Mouse (Mus musculus) testis, postnatal 14 days (tissue): ENCODE data around the gene BC049715.
"Not testable (repeated sequence)": the region's sequence is repeated elsewhere in the genome, so short reads cannot be mapped to it uniquely, and the experiment has no call there.

Experiments used
- DNase-seq: peaks from one replicate; pipeline ENCODE4 v3.0.0; 2021; ENCODE audit warnings: low spot score

Gene BC049715

DNA sequence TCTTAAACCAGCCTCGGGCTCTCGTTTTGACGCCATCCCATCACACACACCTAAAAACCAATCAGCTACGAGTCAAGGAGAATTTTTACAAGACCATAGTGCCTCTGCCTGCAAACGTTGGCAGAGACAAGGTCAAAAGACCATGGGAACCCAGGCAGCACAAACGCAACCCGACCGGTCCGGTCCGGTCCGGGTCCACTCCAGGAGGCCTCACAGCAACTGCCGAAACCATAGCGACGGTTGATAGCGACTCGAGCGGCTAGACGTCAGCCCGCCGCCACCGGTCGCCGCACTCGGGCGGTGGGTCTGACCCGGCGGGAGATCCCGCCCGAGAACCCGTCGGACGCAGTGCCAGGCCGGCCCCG lies at the start of gene BC049715:
Gene BC049715 (plus strand): TSS at position 111 of the 365 bp plus-strand sequence.
- no peak for DNase-seq

- DNase-seq, result no peak
Observed at GRCm38 (mm10) chr6:136781377-136781986, 45.9 kb upstream of the BC049715 start, which contains the start of gene Gucy2c. Gene Gucy2c, minus strand, starts transcription at chr6:136781765.

GRCm38 (mm10) chr6:136782146-136782545 lies 45.3 kb upstream of the BC049715 start:
- DNase-seq, result no peak

DNA sequence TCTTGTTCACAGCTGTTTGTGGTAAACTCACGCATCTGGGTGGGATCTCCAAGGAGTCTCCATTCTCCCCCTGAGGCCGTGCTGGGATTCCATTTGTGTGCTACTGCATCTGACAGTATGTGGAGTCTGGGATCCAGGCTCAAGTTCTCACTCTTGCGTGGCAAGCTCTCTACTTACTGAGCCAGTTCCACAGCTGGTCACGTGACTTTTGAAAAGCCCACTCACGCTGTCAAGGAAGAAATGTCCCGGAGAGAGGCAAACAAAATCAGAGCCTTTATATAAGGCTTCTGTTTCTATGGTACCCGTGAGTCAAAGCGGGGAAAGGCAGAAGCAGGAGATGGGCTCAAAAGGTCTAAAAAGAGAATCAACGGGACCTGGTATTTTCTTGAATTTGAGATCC lies 44.7 kb upstream of the BC049715 start:
- no peak for DNase-seq

DNA sequence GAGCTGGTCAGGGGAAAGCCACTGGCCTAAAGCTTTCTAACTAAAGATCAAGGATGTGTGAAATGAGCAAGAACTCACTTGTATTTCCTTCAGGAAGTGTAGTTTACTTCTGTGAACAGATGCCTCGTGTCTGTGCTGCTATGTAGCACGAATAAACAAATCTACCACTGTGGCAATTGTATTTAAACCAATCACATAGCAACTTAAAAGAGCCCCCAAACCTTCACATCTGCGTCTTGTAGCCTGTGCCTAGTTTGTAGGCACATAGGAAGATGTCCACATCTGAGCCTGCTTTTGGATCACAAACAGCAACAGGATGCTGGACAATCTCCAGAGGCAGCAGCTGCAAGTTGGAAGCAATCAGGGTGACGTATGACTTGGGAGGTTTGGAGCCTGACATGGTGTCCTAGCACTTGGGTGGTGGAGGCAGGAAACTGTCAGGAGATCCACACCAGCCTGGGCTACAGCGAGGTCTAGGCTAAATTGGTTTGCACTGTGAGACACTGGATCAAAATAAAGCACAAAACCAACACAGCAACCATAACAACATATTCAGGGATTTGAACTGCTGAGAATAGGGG lies 37.9 kb upstream of the BC049715 start:
- DNase-seq, result no peak

- no peak for DNase-seq
Observed at GRCm38 (mm10) chr6:136792884-136793758, 34.3 kb upstream of the BC049715 start.

DNA sequence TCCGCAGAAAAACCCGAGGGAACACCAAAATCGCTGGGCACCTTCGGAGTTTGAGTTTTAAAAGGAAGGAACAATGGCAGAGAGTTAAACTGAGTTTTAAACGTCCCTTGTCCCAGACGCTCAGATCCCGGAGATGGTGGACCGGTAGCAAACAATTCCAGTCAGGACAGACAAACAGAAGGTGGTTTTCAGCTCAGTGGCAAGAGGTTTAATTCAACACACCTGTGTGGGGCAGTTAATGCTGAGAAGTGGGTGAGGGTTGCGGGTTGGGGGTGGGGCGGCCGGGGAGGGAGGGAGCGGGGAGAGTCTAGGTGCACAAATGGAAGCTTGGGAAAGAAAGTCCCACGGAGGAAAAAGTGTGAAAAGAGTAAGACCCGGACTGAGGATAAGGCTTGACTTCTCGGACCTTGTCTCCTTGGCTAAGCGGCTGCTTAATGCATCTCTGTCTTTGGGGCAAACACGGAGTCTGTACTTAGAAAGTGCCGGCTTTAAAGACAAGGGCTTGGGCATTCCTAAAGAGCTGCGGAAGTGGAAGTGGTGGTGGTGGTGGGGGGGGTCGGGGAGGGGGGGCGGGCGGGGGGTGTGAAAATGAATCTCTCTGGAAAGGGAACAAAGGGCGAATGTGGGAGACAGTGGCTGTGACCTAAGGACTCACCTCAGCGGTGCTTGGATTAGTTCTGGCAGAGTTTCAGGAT lies 33.4 kb upstream of the BC049715 start:
- DNase-seq, result no peak

DNA sequence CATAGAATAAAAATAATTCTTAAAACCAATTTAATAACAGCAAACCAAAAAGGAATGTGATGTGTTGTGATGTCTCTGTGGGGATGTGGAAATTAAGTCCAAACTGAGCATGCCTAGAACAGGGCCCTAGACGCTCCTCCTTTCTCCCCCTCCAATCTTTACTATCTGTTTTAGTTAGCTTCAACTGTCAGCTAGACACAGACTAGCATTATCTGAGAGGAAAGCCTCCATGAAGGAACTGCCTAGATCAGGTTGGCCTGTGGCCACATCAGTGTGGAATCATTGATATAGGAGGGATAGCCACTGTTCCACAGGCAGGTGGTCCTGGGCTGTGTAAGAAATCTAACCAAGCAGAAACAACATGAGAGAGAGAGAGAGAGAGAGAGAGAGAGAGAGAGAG lies 32.3 kb upstream of the BC049715 start:
- DNase-seq, result no peak

DNA sequence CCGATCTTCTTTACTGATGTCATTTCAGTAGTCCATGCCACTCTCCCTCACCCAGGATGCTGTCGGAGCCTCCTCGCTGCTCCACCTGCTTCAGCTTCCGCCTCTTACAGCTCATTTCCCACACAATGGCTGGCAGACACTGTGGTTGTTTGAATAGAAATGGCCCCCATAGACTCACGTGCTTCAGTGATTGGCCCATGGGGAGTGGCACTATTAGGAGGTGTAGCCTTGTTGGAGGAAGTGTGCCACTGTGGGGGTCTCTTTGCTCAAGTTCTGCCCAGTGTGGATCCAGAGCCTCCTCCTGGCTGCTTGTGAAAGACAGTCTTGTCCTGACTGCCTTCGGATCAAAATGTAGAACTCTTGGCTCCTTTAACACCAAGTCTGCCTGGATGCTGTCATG lies 31.6 kb upstream of the BC049715 start:
- no peak for DNase-seq

GRCm38 (mm10) chr6:136797874-136798693 lies 29.3 kb upstream of the BC049715 start:
- DNase-seq, result not testable (repeated sequence)

DNA sequence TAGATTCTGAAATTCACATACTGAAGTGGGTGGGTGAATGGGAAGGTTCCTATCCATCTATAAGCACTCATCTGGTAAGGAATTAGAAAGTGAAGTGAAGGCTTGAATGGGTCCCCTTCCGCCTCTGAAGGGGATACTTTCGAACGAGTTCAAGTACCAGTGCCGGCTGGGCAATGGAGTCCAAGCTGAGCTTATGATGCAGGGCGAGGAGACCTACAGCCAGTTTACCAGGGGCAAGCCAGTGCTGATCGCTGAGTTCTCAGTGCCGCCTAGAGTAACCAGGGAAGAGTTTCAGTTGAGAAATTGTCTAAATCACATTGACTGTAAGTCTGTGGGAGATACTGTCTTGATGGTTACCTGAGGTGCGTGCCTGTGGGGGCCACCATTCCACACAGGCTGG lies 26.7 kb upstream of the BC049715 start:
- no peak for DNase-seq

DNA sequence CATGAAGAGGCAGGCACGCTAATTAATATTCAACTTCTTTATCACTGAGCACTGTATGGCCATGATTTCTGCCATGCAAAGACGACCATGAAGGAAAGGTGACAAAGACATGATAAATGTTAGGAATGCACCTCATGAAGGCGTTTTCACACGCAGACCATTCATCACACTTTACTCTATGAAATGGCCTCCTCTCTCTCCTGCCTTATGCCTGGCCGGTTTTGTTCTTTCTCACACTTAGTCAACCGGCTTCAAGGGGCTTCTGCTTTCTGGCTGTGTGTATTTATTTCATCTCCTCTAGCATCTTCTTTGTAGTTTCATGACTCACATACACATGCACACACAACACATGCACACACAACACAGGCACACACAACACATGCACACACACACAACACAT lies 26.2 kb upstream of the BC049715 start:
- DNase-seq, result no peak

DNA sequence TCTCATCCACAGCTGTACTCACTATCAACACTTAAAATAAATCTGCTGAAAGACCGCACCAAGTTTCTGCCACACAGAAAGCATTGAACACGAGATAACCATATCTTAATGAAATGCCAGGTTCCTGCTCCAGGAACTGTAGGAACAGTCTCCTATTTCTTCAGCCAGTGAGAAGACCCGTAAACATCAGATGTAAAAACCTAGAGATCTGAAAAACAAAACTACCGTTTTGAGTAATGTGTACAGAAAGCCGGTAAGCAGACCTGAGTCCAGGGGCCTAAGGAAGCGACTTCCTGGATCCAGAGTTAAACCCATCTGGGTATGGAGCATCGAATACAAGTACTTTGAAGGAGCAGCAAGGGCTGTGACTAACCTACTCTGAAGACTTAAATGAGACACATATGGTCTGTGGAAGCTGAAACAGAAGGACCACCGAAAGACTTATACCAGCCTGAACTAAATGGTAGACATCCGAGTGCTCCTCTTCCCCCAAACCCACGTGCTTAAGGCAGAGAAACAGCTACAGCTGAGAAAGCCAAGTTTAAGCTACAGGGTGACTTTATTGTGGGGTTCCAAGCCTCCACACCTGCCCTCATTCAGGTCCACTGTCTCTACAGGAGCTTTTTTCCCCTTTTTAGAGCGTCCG lies 24.2 kb upstream of the BC049715 start:
- DNase-seq, result no peak

GRCm38 (mm10) chr6:136803739-136804633 lies 23.4 kb upstream of the BC049715 start, which contains the start of gene Hist4h4:
Gene Hist4h4, minus strand, starts transcription at chr6:136804415.
- DNase-seq, result peak; percentile 93

GRCm38 (mm10) chr6:136804705-136805408 lies 22.6 kb upstream of the BC049715 start:
- no peak for DNase-seq

- DNase-seq, result no peak
Observed at GRCm38 (mm10) chr6:136805409-136805775, 22.0 kb upstream of the BC049715 start.

GRCm38 (mm10) chr6:136806819-136807218 lies 20.6 kb upstream of the BC049715 start:
- no peak for DNase-seq

DNA sequence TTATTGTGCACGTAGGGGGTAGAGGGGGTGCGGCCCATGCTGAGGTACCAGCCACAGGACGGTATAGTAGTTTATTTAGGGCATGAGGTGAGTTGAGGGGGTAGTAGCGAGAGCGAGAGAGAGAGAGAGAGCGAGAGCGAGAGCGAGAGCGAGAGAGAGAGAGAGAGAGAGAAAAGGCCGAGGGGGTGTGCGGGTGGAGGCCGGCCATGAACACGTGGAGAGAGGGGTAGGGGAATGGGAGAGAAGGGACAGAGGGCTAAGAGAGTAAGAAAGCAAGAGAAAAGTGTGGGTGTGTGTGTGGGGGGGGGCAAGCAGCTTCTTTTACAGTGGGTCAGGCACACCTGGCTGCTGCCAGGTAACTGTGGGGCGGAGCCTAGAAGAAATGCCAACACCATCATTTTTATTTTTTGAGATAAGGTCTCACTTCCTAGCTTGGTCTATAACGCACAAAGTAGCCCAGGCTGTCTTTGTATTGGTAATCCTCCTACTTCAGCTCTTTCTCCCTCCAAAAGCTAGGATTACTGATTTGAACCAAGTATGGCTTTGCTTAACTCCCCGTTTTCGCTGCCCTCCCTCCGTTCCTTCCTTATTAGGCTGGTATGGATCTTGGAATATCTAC lies 19.9 kb upstream of the BC049715 start:
- no peak for DNase-seq

- peak; percentile 97 for DNase-seq
Observed at GRCm38 (mm10) chr6:136808014-136808417, 19.4 kb upstream of the BC049715 start, which contains the start of gene H2afj. Gene H2afj, plus strand, starts transcription at chr6:136808244.
